Mouse (Mus musculus) spleen, embryonic (tissue): Measurements from ENCODE around the gene Srsf10.

Experiments used
- CTCF ChIA-PET: fragments of 350-600 bp; sonication (Branson Sonifier 250); formaldehyde crosslinking; loops from one replicate; lab custom pipeline; 2022; lab: Charles Lee

Srsf10 gene

GRCm38 (mm10) chr4:135883401-135883851 lies 27.9 kb downstream of the Srsf10 start:
- CTCF ChIA-PET, result interaction anchor here (0.7 to 1.2 kb wide), 4 partner anchors 9 to 351 kb away, joined by 3 to 11 read pairs (median 10); no protein-coding TSS in a partner anchor

- CTCF ChIA-PET, result no interaction called here
Observed at GRCm38 (mm10) chr4:135883881-135884516, 28.5 kb downstream of the Srsf10 start.

- CTCF ChIA-PET, result no interaction called here
Observed at GRCm38 (mm10) chr4:135884531-135884930, 29.0 kb downstream of the Srsf10 start.

- CTCF ChIA-PET, result no interaction called here
Observed at GRCm38 (mm10) chr4:135885676-135886075, 30.1 kb downstream of the Srsf10 start.

GRCm38 (mm10) chr4:135886184-135886583 lies 30.6 kb downstream of the Srsf10 start:
- CTCF ChIA-PET, result no interaction called here

- CTCF ChIA-PET, result interaction anchor here (1.1 to 2.0 kb wide), 3 partner anchors 12 to 72 kb away, joined by 3 to 5 read pairs (median 3); no protein-coding TSS in a partner anchor
Observed at GRCm38 (mm10) chr4:135888448-135889057, 33.0 kb downstream of the Srsf10 start.

GRCm38 (mm10) chr4:135889146-135889883 lies 33.8 kb downstream of the Srsf10 start:
- CTCF ChIA-PET, result interaction anchor here (1.1 to 2.0 kb wide), 4 partner anchors 12 to 71 kb away, joined by 3 to 5 read pairs (median 4); partner anchors contain the start of gene Fuca1

- CTCF ChIA-PET, result interaction anchor here (1.2 to 2.0 kb wide), 3 partner anchors 23 to 71 kb away, joined by 3 to 5 read pairs (median 4); partner anchors contain the start of gene Fuca1
Observed at GRCm38 (mm10) chr4:135889884-135890283, 34.3 kb downstream of the Srsf10 start.

- CTCF ChIA-PET, result interaction anchor here (1.3 kb wide), 2 partner anchors 8 to 69 kb away, joined by 3 to 4 read pairs; no protein-coding TSS in a partner anchor
Observed at GRCm38 (mm10) chr4:135891539-135891938, 36.0 kb downstream of the Srsf10 start.

- CTCF ChIA-PET, result interaction anchor here (0.6 to 1.7 kb wide), 6 partner anchors 10 to 786 kb away, joined by 3 to 7 read pairs (median 3); no protein-coding TSS in a partner anchor
Observed at GRCm38 (mm10) chr4:135892884-135893283, 37.3 kb downstream of the Srsf10 start.

- CTCF ChIA-PET, result interaction anchor here (1.3 to 2.0 kb wide), 4 partner anchors 14 to 25 kb away, joined by 3 to 12 read pairs (median 8); partner anchors contain the start of gene Fuca1
Observed at GRCm38 (mm10) chr4:135895071-135895571, 39.6 kb downstream of the Srsf10 start, which contains the start of gene Cnr2. Cnr2 (plus strand) TSS chr4:135895394.

GRCm38 (mm10) chr4:135896157-135896556 lies 40.6 kb downstream of the Srsf10 start:
- CTCF ChIA-PET, result interaction anchor here (0.6 to 2.0 kb wide), 3 partner anchors 13 to 18 kb away, joined by 3 to 8 read pairs (median 7); no protein-coding TSS in a partner anchor

GRCm38 (mm10) chr4:135898380-135899049 lies 43.0 kb downstream of the Srsf10 start:
- CTCF ChIA-PET, result interaction anchor here (0.6 to 3.0 kb wide), 4 partner anchors 8 to 22 kb away, joined by 3 to 15 read pairs (median 4); partner anchors contain the start of gene Fuca1

GRCm38 (mm10) chr4:135899050-135899448 lies 43.5 kb downstream of the Srsf10 start:
- CTCF ChIA-PET, result interaction anchor here (0.7 to 3.0 kb wide), 2 partner anchors 11 to 21 kb away, joined by 3 to 15 read pairs; partner anchors contain the start of gene Fuca1

- CTCF ChIA-PET, result interaction anchor here (0.5 to 1.2 kb wide), 2 partner anchors 12 to 679 kb away, joined by 4 to 5 read pairs; no protein-coding TSS in a partner anchor
Observed at GRCm38 (mm10) chr4:135900008-135900407, 44.5 kb downstream of the Srsf10 start.

- CTCF ChIA-PET, result interaction anchor here (1.7 kb wide), 1 partner anchor 16 kb away, joined by 5 read pairs; no protein-coding TSS in a partner anchor
Observed at GRCm38 (mm10) chr4:135902606-135903242, 47.2 kb downstream of the Srsf10 start.

- CTCF ChIA-PET, result interaction anchor here (0.6 kb wide), 2 partner anchors 12 to 1316 kb away, joined by 3 read pairs; no protein-coding TSS in a partner anchor
Observed at GRCm38 (mm10) chr4:135904810-135905209, 49.3 kb downstream of the Srsf10 start.

- CTCF ChIA-PET, result interaction anchor here (0.7 to 1.0 kb wide), 2 partner anchors 8 to 10 kb away, joined by 3 to 5 read pairs; no protein-coding TSS in a partner anchor
Observed at GRCm38 (mm10) chr4:135906633-135907032, 51.1 kb downstream of the Srsf10 start.
